Mouse (Mus musculus): Measurements from ENCODE around the gene Gm16867. TPM values are rescaled to one million over a fixed set of nuclear protein-coding genes. Genes with fewer than 3 reads are reported as not detected.
"Not testable (repeated sequence)": the region's sequence is repeated elsewhere in the genome, so short reads cannot be mapped to it uniquely, and the experiment has no call there.

Gm16867 gene
- total and polyA plus RNA-seq, 3 experiments: 1.8 to 4.1 (median 2.2) TPM

- H3K79me2 ChIP-seq (replicated peaks; ENCODE audit: control insufficient read depth, insufficient read depth, low read length); DNase-seq; H3K36me3 ChIP-seq (ENCODE audit: control insufficient read depth, insufficient read depth, low read length); H3K4me1 ChIP-seq (ENCODE audit: control insufficient read depth, insufficient read depth, low read length); intact Hi-C loops (cut with DNase I); H3K27me3 ChIP-seq (ENCODE audit: control insufficient read depth, insufficient read depth, low read length); H3K9ac ChIP-seq (ENCODE audit: low read depth, low read length); H3K27ac ChIP-seq; H3K4me3 ChIP-seq: not testable (repeated sequence)
- WGBS: no CpG with 5 or more reads among the region's 2 CpGs
Observed at GRCm38 (mm10) chr14:69512449-69512848, 9.3 kb upstream of the Gm16867 start, which contains the start of gene Gm27179. Gm27179 (minus strand) TSS chr14:69512549.

- not testable (repeated sequence) for H3K9ac ChIP-seq (ENCODE audit: low read depth, low read length)
Observed at GRCm38 (mm10) chr14:69507000-69507399, 3.8 kb upstream of the Gm16867 start.

GRCm38 (mm10) chr14:69502440-69503150 is 567 bp downstream of the Gm16867 start:
- WGBS: no CpG with 5 or more reads among the region's 73 CpGs
- H3K36me3 ChIP-seq (ENCODE audit: control insufficient read depth, insufficient read depth, low read length); H3K4me3 ChIP-seq; H3K9ac ChIP-seq (ENCODE audit: low read depth, low read length); DNase-seq; H3K4me1 ChIP-seq (ENCODE audit: control insufficient read depth, insufficient read depth, low read length); intact Hi-C loops (cut with DNase I); H3K27me3 ChIP-seq (ENCODE audit: control insufficient read depth, insufficient read depth, low read length); H3K79me2 ChIP-seq (replicated peaks; ENCODE audit: control insufficient read depth, insufficient read depth, low read length); H3K27ac ChIP-seq: not testable (repeated sequence)

More at GRCm38 (mm10) chr14:69507000-69507399, 3.8 kb upstream of the Gm16867 start:
- H3K79me2 ChIP-seq (replicated peaks; ENCODE audit: control insufficient read depth, insufficient read depth, low read length); H3K36me3 ChIP-seq (ENCODE audit: control insufficient read depth, insufficient read depth, low read length); intact Hi-C loops (cut with DNase I); H3K27me3 ChIP-seq (ENCODE audit: control insufficient read depth, insufficient read depth, low read length); H3K4me1 ChIP-seq (ENCODE audit: control insufficient read depth, insufficient read depth, low read length); DNase-seq; H3K4me3 ChIP-seq; H3K27ac ChIP-seq: not testable (repeated sequence)
- WGBS: no CpG with 5 or more reads among the region's 1 CpGs

- H3K27ac ChIP-seq; H3K79me2 ChIP-seq (replicated peaks; ENCODE audit: control insufficient read depth, insufficient read depth, low read length); H3K9ac ChIP-seq (ENCODE audit: low read depth, low read length); intact Hi-C loops (cut with DNase I); H3K4me1 ChIP-seq (ENCODE audit: control insufficient read depth, insufficient read depth, low read length); H3K4me3 ChIP-seq; DNase-seq; H3K27me3 ChIP-seq (ENCODE audit: control insufficient read depth, insufficient read depth, low read length); H3K36me3 ChIP-seq (ENCODE audit: control insufficient read depth, insufficient read depth, low read length): not testable (repeated sequence)
Observed at GRCm38 (mm10) chr14:69496259-69496658, 6.9 kb downstream of the Gm16867 start.

GRCm38 (mm10) chr14:69494946-69495345 is 8.2 kb downstream of the Gm16867 start:
- intact Hi-C loops (cut with DNase I); H3K36me3 ChIP-seq (ENCODE audit: control insufficient read depth, insufficient read depth, low read length); DNase-seq; H3K27me3 ChIP-seq (ENCODE audit: control insufficient read depth, insufficient read depth, low read length); H3K4me1 ChIP-seq (ENCODE audit: control insufficient read depth, insufficient read depth, low read length); H3K9ac ChIP-seq (ENCODE audit: low read depth, low read length); H3K4me3 ChIP-seq; H3K27ac ChIP-seq; H3K79me2 ChIP-seq (replicated peaks; ENCODE audit: control insufficient read depth, insufficient read depth, low read length): not testable (repeated sequence)
- no CpG with 5 or more reads among the region's 2 CpGs for whole genome bisulfite sequencing

- H3K27me3 ChIP-seq (ENCODE audit: control insufficient read depth, insufficient read depth, low read length); DNase-seq; intact Hi-C loops (cut with DNase I); H3K79me2 ChIP-seq (replicated peaks; ENCODE audit: control insufficient read depth, insufficient read depth, low read length); H3K4me3 ChIP-seq; H3K27ac ChIP-seq; H3K4me1 ChIP-seq (ENCODE audit: control insufficient read depth, insufficient read depth, low read length); H3K9ac ChIP-seq (ENCODE audit: low read depth, low read length); H3K36me3 ChIP-seq (ENCODE audit: control insufficient read depth, insufficient read depth, low read length): not testable (repeated sequence)
- whole genome bisulfite sequencing: no CpG with 5 or more reads among the region's 3 CpGs
Observed at GRCm38 (mm10) chr14:69494522-69494921, 8.6 kb downstream of the Gm16867 start.

GRCm38 (mm10) chr14:69488001-69488400 is 15.2 kb downstream of the Gm16867 start:
- H3K9ac ChIP-seq (ENCODE audit: low read depth, low read length); H3K36me3 ChIP-seq (ENCODE audit: control insufficient read depth, insufficient read depth, low read length); H3K4me1 ChIP-seq (ENCODE audit: control insufficient read depth, insufficient read depth, low read length); H3K27ac ChIP-seq; intact Hi-C loops (cut with DNase I); H3K79me2 ChIP-seq (replicated peaks; ENCODE audit: control insufficient read depth, insufficient read depth, low read length); H3K27me3 ChIP-seq (ENCODE audit: control insufficient read depth, insufficient read depth, low read length); DNase-seq; H3K4me3 ChIP-seq: not testable (repeated sequence)
- no CpG with 5 or more reads among the region's 10 CpGs for WGBS

- H3K27ac ChIP-seq; intact Hi-C loops (cut with DNase I); H3K9ac ChIP-seq (ENCODE audit: low read depth, low read length); H3K36me3 ChIP-seq (ENCODE audit: control insufficient read depth, insufficient read depth, low read length); H3K4me1 ChIP-seq (ENCODE audit: control insufficient read depth, insufficient read depth, low read length); H3K4me3 ChIP-seq; H3K27me3 ChIP-seq (ENCODE audit: control insufficient read depth, insufficient read depth, low read length); DNase-seq; H3K79me2 ChIP-seq (replicated peaks; ENCODE audit: control insufficient read depth, insufficient read depth, low read length): not testable (repeated sequence)
- WGBS: no CpG with 5 or more reads among the region's 18 CpGs
Observed at GRCm38 (mm10) chr14:69485466-69486135, 17.6 kb downstream of the Gm16867 start.

- H3K36me3 ChIP-seq (ENCODE audit: control insufficient read depth, insufficient read depth, low read length); DNase-seq; H3K4me3 ChIP-seq; H3K27me3 ChIP-seq (ENCODE audit: control insufficient read depth, insufficient read depth, low read length); H3K79me2 ChIP-seq (replicated peaks; ENCODE audit: control insufficient read depth, insufficient read depth, low read length); intact Hi-C loops (cut with DNase I); H3K4me1 ChIP-seq (ENCODE audit: control insufficient read depth, insufficient read depth, low read length); H3K27ac ChIP-seq; H3K9ac ChIP-seq (ENCODE audit: low read depth, low read length): not testable (repeated sequence)
- WGBS: no CpG with 5 or more reads among the region's 11 CpGs
Observed at GRCm38 (mm10) chr14:69473941-69474646, 29.1 kb downstream of the Gm16867 start.

All from heart, adult 2 months (tissue).